In the genomic region with DNA sequence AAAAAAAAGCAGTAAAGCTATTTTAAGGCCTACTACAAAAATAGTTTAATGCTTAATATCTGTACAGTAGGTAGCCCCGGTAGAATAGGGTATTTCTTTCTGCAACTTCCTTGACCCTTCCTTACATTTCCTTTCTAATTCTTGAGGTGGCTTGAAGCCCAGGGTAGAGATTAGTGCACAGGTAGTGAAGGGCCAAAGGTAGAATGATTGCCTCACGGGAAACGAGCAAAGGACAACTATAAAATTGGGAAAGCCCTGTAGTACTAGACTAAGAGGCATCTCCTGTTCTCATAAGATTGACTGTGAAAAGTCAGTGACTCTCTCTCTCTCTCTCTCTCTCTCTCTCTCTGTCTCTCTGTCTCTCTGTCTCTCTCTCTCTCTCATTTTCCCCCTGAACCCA, we compare ENCODE assay signal across 23 mouse cellular contexts.
"Had no signal": no experiment of that assay in that cellular context is flagged by ENCODE, and none has a peak within 500 bp of the region (broad histone marks: within the 10 kb centered on the region; RNA-seq: fewer than 3 reads in every experiment).

No protein-coding gene starts in this region.

- DNase-seq: gastrocnemius, postnatal 14 days; gastrocnemius, postnatal 36 days; heart, adult 11 months; heart, adult 2 months; heart, postnatal 14 days; heart, postnatal 36 days; kidney, adult 18-20 months; kidney, adult 8-10 months; kidney, postnatal 10 days; kidney, postnatal 25 days; kidney, postnatal 4 days; liver, embryonic 13.5 days had no signal

- H3K27me3 ChIP-seq: heart, embryonic 13.5 days; heart, embryonic 15.5 days; hindbrain, embryonic 13.5 days; hindbrain, embryonic 15.5 days; limb, embryonic 12.5 days; liver, embryonic 13.5 days had no signal

- H3K9me3 ChIP-seq: heart, embryonic 13.5 days; heart, embryonic 15.5 days; hindbrain, embryonic 13.5 days; hindbrain, embryonic 15.5 days; limb, embryonic 10.5 days; limb, embryonic 12.5 days; liver, embryonic 13.5 days had no signal

- H3K4me3 ChIP-seq: heart, adult 2 months; heart, embryonic 13.5 days; heart, embryonic 15.5 days; hindbrain, embryonic 13.5 days; hindbrain, embryonic 15.5 days; layer of hippocampus, adult 2 months; left cerebral cortex, adult 2 months; limb, embryonic 10.5 days; limb, embryonic 12.5 days; liver, embryonic 13.5 days had no signal

- H3K27ac ChIP-seq: heart, adult 2 months; heart, embryonic 13.5 days; heart, embryonic 15.5 days; hindbrain, embryonic 13.5 days; hindbrain, embryonic 15.5 days; hindbrain, postnatal 0 days; layer of hippocampus, adult 2 months; limb, embryonic 10.5 days; limb, embryonic 12.5 days; liver, embryonic 13.5 days had no signal

- H3K4me2 ChIP-seq: heart, embryonic 11.5 days; heart, embryonic 13.5 days; heart, embryonic 15.5 days; hindbrain, embryonic 13.5 days; hindbrain, embryonic 15.5 days; limb, embryonic 12.5 days; liver, embryonic 11.5 days; liver, embryonic 13.5 days had no signal

- H3K36me3 ChIP-seq: liver, embryonic 13.5 days had no signal

- H3K9ac ChIP-seq: heart, embryonic 13.5 days; heart, embryonic 15.5 days; hindbrain, embryonic 13.5 days; hindbrain, embryonic 15.5 days; limb, embryonic 12.5 days; liver, embryonic 13.5 days had no signal

- ATAC-seq: hindbrain, postnatal 0 days had no signal

- H3K4me1 ChIP-seq: hindbrain, embryonic 13.5 days; hindbrain, embryonic 15.5 days; limb, embryonic 10.5 days; limb, embryonic 12.5 days; liver, embryonic 13.5 days had no signal
